Mouse (Mus musculus): ENCODE measurements around the gene Mamld1. TPM values are rescaled to one million over a fixed set of nuclear protein-coding genes. Genes with fewer than 3 reads are reported as not detected.
"Not testable (repeated sequence)": the region's sequence is repeated elsewhere in the genome, so short reads cannot be mapped to it uniquely, and the experiment has no call there.

The Mamld1 gene
- 10 to 100 TPM; 18.5 to 19.4 TPM for total RNA-seq (2021)
- long read RNA-seq, experiment 1, partial matches to known transcripts = 0 of 1 reads
- long read RNA-seq, experiment 1, other reads (novel, unspliced or antisense) = 1 of 1 reads
- long read RNA-seq, experiment 2, partial matches to known transcripts = 4 of 4 reads
- long read RNA-seq, experiment 2, other reads (novel, unspliced or antisense) = 0 of 4 reads

- peak in 1 of 2 experiments; percentile 54 for DNase-seq (ENCODE audit: low spot score in 2 of 2)
Observed at GRCm38 (mm10) chrX:71049864-71050576, at the start of gene Mamld1. Gene Mamld1, plus strand, starts transcription at chrX:71050256.

GRCm38 (mm10) chrX:71024718-71025117, 25.3 kb upstream of the Mamld1 start:
- DNase-seq (ENCODE audit: low spot score in 2 of 2) = no peak

- no peak for DNase-seq (ENCODE audit: low spot score in 2 of 2)
Observed at GRCm38 (mm10) chrX:71028007-71028406, 22.0 kb upstream of the Mamld1 start.

- DNase-seq (ENCODE audit: low spot score in 2 of 2) = not testable (repeated sequence)
Observed at GRCm38 (mm10) chrX:71028976-71029375, 21.1 kb upstream of the Mamld1 start.

GRCm38 (mm10) chrX:71050677-71051311, 738 bp downstream of the Mamld1 start:
- DNase-seq (ENCODE audit: low spot score in 2 of 2) = no peak

GRCm38 (mm10) chrX:71051361-71052114, 1.5 kb downstream of the Mamld1 start:
- DNase-seq (ENCODE audit: low spot score in 2 of 2) = peak in 1 of 2 experiments; percentile 4

GRCm38 (mm10) chrX:71052115-71052478, 2.0 kb downstream of the Mamld1 start:
- DNase-seq (ENCODE audit: low spot score in 2 of 2) = peak in 1 of 2 experiments; percentile 60

- DNase-seq (ENCODE audit: low spot score in 2 of 2) = no peak
Observed at GRCm38 (mm10) chrX:71052481-71053216, 2.6 kb downstream of the Mamld1 start.

- no peak for DNase-seq (ENCODE audit: low spot score in 2 of 2)
Observed at GRCm38 (mm10) chrX:71053246-71053645, 3.2 kb downstream of the Mamld1 start.

- DNase-seq (ENCODE audit: low spot score in 2 of 2) = no peak
Observed at GRCm38 (mm10) chrX:71056968-71057367, 6.9 kb downstream of the Mamld1 start.

- DNase-seq (ENCODE audit: low spot score in 2 of 2) = no peak
Observed at GRCm38 (mm10) chrX:71085092-71085807, 35.2 kb downstream of the Mamld1 start.

- no peak for DNase-seq (ENCODE audit: low spot score in 2 of 2)
Observed at GRCm38 (mm10) chrX:71087370-71088079, 37.5 kb downstream of the Mamld1 start.

GRCm38 (mm10) chrX:71088080-71088414, 38.0 kb downstream of the Mamld1 start:
- no peak for DNase-seq (ENCODE audit: low spot score in 2 of 2)

GRCm38 (mm10) chrX:71105820-71106219, 55.8 kb downstream of the Mamld1 start:
- no peak for DNase-seq (ENCODE audit: low spot score in 2 of 2)

GRCm38 (mm10) chrX:71106392-71106791, 56.3 kb downstream of the Mamld1 start:
- DNase-seq (ENCODE audit: low spot score in 2 of 2) = peak in 1 of 2 experiments; percentile 8

- DNase-seq (ENCODE audit: low spot score in 2 of 2) = no peak
Observed at GRCm38 (mm10) chrX:71108056-71108735, 58.1 kb downstream of the Mamld1 start.

- no peak for DNase-seq (ENCODE audit: low spot score in 2 of 2)
Observed at GRCm38 (mm10) chrX:71110333-71110732, 60.3 kb downstream of the Mamld1 start.

- DNase-seq (ENCODE audit: low spot score in 2 of 2) = no peak
Observed at GRCm38 (mm10) chrX:71122359-71123293, 72.6 kb downstream of the Mamld1 start.
